Mouse (Mus musculus) neural tube, embryonic 11.5 days (tissue): ENCODE measurements around the gene Pde4a. TPM values are rescaled to one million over a fixed set of nuclear protein-coding genes. Genes with fewer than 3 reads are reported as not detected.
"Not testable (repeated sequence)": the region's sequence is repeated elsewhere in the genome, so short reads cannot be mapped to it uniquely, and the experiment has no call there.

ENCODE experiments used
- ATAC-seq: fragments of 200-750 bp; cut with Nextera tagmentation; 2 replicates; pipeline ENCODE4 v1.8.0; 2017; ENCODE audit warnings: moderate number of reproducible peaks, mild to moderate bottlenecking, moderate TSS enrichment, moderate library complexity; ENCODE audit not compliant: insufficient read depth, low FRiP score, low TSS enrichment
- DNase-seq: peaks from one replicate; pipeline ENCODE4 v3.0.0-alpha.2; 2015; ENCODE audit warnings: low spot score
- H3K27ac ChIP-seq: fragments of 300-500 bp; sonication (generic); 2 replicates; pipeline ENCODE4 v1.5.1; 2014; ENCODE audit warnings: low read depth, mild to moderate bottlenecking, low read length
- H3K27me3 ChIP-seq: fragments of 300-500 bp; sonication (generic); 2 replicates; pipeline ENCODE4 v1.6.1; 2014; ENCODE audit warnings: mild to moderate bottlenecking, low read length, mixed read lengths; ENCODE audit not compliant: control insufficient read depth, insufficient read depth
- H3K36me3 ChIP-seq: fragments of 300-500 bp; sonication (generic); 2 replicates; pipeline ENCODE4 v1.6.1; 2014; ENCODE audit warnings: mild to moderate bottlenecking, low read length, moderate library complexity, mixed read lengths; ENCODE audit not compliant: control insufficient read depth, insufficient read depth
- H3K4me1 ChIP-seq: fragments of 300-500 bp; sonication (generic); 2 replicates; pipeline ENCODE4 v1.6.1; 2014; ENCODE audit warnings: low read length, mixed read lengths; ENCODE audit not compliant: control insufficient read depth, insufficient read depth
- H3K4me2 ChIP-seq: fragments of 300-500 bp; sonication (generic); 2 replicates; pipeline ENCODE4 v1.6.1; 2014; ENCODE audit warnings: low read depth, mild to moderate bottlenecking, moderate library complexity
- H3K4me3 ChIP-seq: fragments of 300-500 bp; sonication (generic); 2 replicates; pipeline ENCODE4 v1.5.1; 2014; ENCODE audit warnings: low read depth, low read length
- H3K9ac ChIP-seq: fragments of 300-500 bp; sonication (generic); 2 replicates; pipeline ENCODE4 v1.6.1; 2014; ENCODE audit warnings: mild to moderate bottlenecking, low read length
- H3K9me3 ChIP-seq: fragments of 300-500 bp; sonication (generic); 2 replicates; pipeline ENCODE4 v1.6.1; 2016; ENCODE audit warnings: low read length; ENCODE audit not compliant: control insufficient read depth
- WGBS: fragments of 180-500 bp; shearing (Covaris S2); extraction: QIAGEN DNeasy Blood & Tissue Kit; methylation state at CpG from one replicate; pipeline ENCODE4 v1.1.7; 2014; 5-methylcytosine and 5-hydroxymethylcytosine counted together
- polyA plus RNA-seq: library from polyadenylated mRNA; unstranded; fragments of >200 nt; fragmentation: Nextera tagmentation; extraction: Ambion mirVana; gene quantifications from 2 replicates; pipeline ENCODE4 v1.2.1, GENCODE M21; 2014

Gene Pde4a
- polyA plus RNA-seq, 1 experiment from 2014 or later: 7.5 TPM

DNA sequence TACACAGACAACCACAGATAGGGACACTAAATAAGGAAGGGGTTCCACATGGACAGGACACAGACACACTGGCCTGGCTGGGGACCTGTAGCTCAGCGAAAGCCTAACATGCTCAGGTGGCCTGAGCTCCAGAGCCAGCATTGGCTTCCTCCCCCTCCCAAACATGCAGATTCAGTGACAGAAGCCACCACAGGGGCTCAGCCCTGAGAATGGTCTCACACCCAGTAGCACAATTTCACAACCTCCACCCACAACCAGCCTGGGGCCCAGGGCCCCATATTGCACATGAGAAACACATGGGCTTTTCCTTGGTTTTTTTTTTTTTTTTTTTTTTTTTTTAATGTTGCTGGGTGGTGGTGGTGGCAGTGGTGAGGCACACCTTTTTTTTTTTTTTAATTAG lies 80.8 kb downstream of the Pde4a start:
- no peaks in the 10 kb centered on the region for H3K9me3 ChIP-seq
- H3K36me3 ChIP-seq: no peaks in the 10 kb centered on the region
- H3K27ac ChIP-seq: no peak overlapping the region
- no peak overlapping the region for H3K4me2 ChIP-seq
- DNase-seq (no peak), ATAC-seq (no peak)
- no peak overlapping the region for H3K9ac ChIP-seq
- H3K27me3 ChIP-seq: peaks cover 79% of the 10 kb centered on the region
- peaks cover 16% of the 10 kb centered on the region for H3K4me1 ChIP-seq
- H3K4me3 ChIP-seq: no peak overlapping the region
- WGBS: 67% methylated on average over 1 of the region's 1 CpGs

GRCm38 (mm10) chr9:21248326-21248725 lies 82.8 kb downstream of the Pde4a start, which contains the start of gene S1pr5:
TSS of gene S1pr5 (minus strand) at chr9:21248443.
- H3K9me3 ChIP-seq: no peaks in the 10 kb centered on the region
- no peak for ATAC-seq
- no peak within 1 kb of the TSS for H3K4me3 ChIP-seq
- H3K27me3 ChIP-seq: peaks cover 77% of the 10 kb centered on the region
- DNase-seq: no peak
- whole genome bisulfite sequencing: 2% methylated on average over 26 of the region's 30 CpGs
- no peaks in the 10 kb centered on the region for H3K36me3 ChIP-seq
- no peak within 1 kb of the TSS for H3K9ac ChIP-seq
- H3K4me2 ChIP-seq: no peak within 1 kb of the TSS
- H3K27ac ChIP-seq: no peak within 1 kb of the TSS
- peaks cover 16% of the 10 kb centered on the region for H3K4me1 ChIP-seq

DNA sequence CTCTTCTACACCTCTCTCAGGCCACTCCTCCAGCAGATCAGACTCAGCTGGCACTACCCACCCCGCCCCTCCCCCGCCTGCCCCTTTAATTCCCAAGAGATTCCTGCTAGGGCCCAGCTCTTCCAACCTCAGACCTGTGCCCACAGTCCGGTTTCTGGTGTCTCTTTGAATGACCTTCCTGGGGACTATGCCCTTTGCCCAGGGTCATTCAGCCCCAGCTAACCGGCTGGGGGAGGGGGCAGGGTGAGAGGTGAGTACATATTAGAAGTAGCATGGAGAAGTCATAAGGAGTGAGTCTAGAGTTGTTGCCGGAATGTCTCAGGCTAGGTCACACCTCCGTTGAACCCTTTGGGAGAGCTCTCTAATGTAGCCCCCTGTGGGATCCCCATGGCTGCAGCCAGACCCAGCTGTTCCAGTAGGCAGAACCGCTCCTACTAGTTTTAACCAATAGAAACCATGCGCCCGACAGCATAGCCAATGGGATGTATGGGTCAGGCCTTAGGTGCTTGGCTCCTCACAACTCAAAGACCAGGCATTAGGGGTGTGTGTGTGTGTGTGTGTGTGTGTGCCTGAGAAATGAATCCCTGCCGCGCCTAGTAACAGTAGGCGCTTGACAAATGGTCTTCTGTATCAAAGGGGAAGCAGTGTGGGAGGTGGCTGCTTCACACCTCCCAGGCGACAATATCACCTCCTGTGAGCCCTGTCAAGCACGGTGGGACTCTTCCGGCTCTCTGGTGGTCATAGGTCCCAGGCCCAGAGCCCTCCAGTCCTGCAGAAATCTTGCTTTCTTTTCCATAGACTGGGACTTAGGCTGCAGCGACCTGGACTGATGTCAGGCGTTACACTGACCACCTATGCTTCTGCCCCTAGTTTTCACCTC lies 84.4 kb downstream of the Pde4a start:
- Histone ChIP-seq H3K9me3 (no peaks in the 10 kb centered on the region), H3K4me2 (no peak overlapping the region), H3K36me3 (no peaks in the 10 kb centered on the region), H3K27ac (no peak overlapping the region), H3K4me3 (no peak overlapping the region), H3K9ac (no peak overlapping the region), H3K27me3 (peaks cover 61% of the 10 kb centered on the region), H3K4me1 (peaks cover 7% of the 10 kb centered on the region; the same call in 1 of the 2 replicates)
- ATAC-seq: no peak
- no peak for DNase-seq
- 31% methylated on average over 17 of the region's 17 CpGs for WGBS

DNA sequence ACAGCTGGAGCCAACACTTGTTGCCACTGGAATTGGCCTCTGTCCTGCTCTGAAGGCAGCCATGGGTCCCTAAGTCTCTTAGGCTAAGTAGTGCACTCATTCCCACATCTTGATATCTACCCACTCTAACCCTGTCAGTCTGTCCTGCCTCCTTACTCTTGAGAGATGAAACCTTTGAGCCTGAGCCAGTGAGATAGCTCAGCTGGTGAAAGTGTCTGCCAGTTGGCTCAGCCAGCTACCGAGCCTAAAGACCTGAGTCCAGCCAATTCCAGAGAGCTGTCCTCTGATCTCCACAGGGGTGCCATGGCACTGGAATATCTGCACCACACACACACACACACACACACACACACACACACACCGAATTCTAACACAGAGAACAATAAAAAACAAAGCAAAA lies 85.0 kb downstream of the Pde4a start:
- peaks cover 55% of the 10 kb centered on the region for H3K27me3 ChIP-seq
- H3K36me3 ChIP-seq: no peaks in the 10 kb centered on the region
- no peak overlapping the region for H3K4me2 ChIP-seq
- no peak for DNase-seq
- no peak for ATAC-seq
- H3K4me1 ChIP-seq: peaks cover 5% of the 10 kb centered on the region; the same call in 1 of the 2 replicates
- H3K27ac ChIP-seq: no peak overlapping the region
- H3K4me3 ChIP-seq: no peak overlapping the region
- no peaks in the 10 kb centered on the region for H3K9me3 ChIP-seq
- WGBS: 68% methylated on average over 2 of the region's 2 CpGs
- no peak overlapping the region for H3K9ac ChIP-seq

GRCm38 (mm10) chr9:21251116-21251735 lies 85.7 kb downstream of the Pde4a start:
- no peak overlapping the region for H3K9ac ChIP-seq
- DNase-seq (no peak), ATAC-seq (no peak)
- peaks cover 5% of the 10 kb centered on the region; the same call in 1 of the 2 replicates for H3K4me1 ChIP-seq
- no peaks in the 10 kb centered on the region for H3K36me3 ChIP-seq
- WGBS: 70% methylated on average over 13 of the region's 13 CpGs
- no peak overlapping the region for H3K27ac ChIP-seq
- no peak overlapping the region for H3K4me3 ChIP-seq
- H3K9me3 ChIP-seq: no peaks in the 10 kb centered on the region
- H3K27me3 ChIP-seq: peaks cover 48% of the 10 kb centered on the region
- no peak overlapping the region for H3K4me2 ChIP-seq

DNA sequence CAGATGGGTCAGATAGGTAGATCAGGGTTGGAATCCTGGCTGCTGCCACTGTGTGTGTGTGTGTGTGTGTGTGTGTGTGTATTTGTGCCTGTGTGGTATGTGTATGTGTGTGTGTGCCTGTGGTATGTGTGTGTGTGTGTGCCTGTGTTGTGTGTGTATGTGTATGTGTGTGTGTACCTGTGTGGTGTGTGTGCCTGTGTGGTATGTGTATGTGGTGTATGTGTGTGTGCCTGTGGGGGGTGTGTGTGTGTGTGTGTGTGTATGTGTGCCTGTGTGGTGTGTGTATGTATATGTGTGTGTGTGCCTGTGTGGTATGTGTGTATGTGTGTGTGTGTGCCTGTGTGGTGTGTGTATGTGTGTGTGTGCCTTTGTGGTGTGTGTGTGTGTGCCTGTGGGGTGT lies 89.2 kb downstream of the Pde4a start:
- no peak for ATAC-seq

DNA sequence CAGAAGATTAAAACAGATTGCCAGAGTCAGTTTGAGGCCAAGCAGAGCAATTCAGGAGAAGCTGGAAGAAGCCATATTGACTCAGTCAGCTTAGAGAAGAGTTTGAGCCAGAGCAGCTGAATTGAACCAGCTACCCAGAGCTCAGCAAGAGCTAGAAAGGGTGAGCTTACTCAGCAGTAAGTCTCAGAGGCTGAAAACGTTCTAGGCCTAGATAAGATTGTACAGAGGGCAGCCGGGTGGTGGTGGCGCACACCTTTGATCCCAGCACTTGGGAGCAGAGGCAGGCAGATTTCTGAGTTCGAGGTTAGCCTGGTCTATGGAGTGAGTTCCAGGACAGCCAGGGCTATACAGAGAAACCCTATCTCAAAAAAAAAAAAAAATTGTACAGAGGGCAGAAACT lies 90.8 kb downstream of the Pde4a start:
- H3K36me3 ChIP-seq: not testable (repeated sequence)

More for the DNA sequence above, 89.2 kb downstream of the Pde4a start:
- Histone ChIP-seq H3K4me1 (no peaks in the 10 kb centered on the region), H3K27me3 (peaks cover 18% of the 10 kb centered on the region), H3K9me3 (no peaks in the 10 kb centered on the region), H3K9ac (no peak overlapping the region), H3K27ac (no peak overlapping the region), H3K4me3 (no peak overlapping the region), H3K4me2 (no peak overlapping the region), H3K36me3 (no peaks in the 10 kb centered on the region)
- no peak for DNase-seq

GRCm38 (mm10) chr9:21260491-21261040 lies 95.1 kb downstream of the Pde4a start:
- no peaks in the 10 kb centered on the region for H3K27me3 ChIP-seq
- no peaks in the 10 kb centered on the region for H3K36me3 ChIP-seq
- ATAC-seq (no peak), DNase-seq (no peak)
- H3K9me3 ChIP-seq: no peaks in the 10 kb centered on the region
- H3K4me2 ChIP-seq: no peak overlapping the region
- no peak overlapping the region for H3K4me3 ChIP-seq
- H3K27ac ChIP-seq: no peak overlapping the region
- no peak overlapping the region for H3K9ac ChIP-seq
- peaks cover 4% of the 10 kb centered on the region; the same call in 1 of the 2 replicates for H3K4me1 ChIP-seq
- 87% methylated on average over 6 of the region's 6 CpGs for WGBS

More for the DNA sequence above, 90.8 kb downstream of the Pde4a start:
- H3K9ac ChIP-seq, H3K4me2 ChIP-seq, H3K9me3 ChIP-seq, H3K27ac ChIP-seq, DNase-seq, H3K4me3 ChIP-seq, H3K4me1 ChIP-seq, ATAC-seq, H3K27me3 ChIP-seq: not testable (repeated sequence)
- 74% methylated on average over 4 of the region's 4 CpGs for WGBS
